Mouse (Mus musculus) limb, embryonic 15.5 days (tissue): ENCODE measurements around the gene Xpo6. TPM values are rescaled to one million over a fixed set of nuclear protein-coding genes. Genes with fewer than 3 reads are reported as not detected.

Experiments
- ATAC-seq: fragments of 200-750 bp; cut with Nextera tagmentation; 2 replicates; pipeline ENCODE4 v1.8.0; 2017; ENCODE audit warnings: low read depth, moderate TSS enrichment; ENCODE audit not compliant: insufficient number of reproducible peaks, low FRiP score, low TSS enrichment
- H3K27ac ChIP-seq: fragments of 300-500 bp; sonication (generic); 2 replicates; pipeline ENCODE4 v1.5.1; 2015; ENCODE audit warnings: moderate library complexity, mild to moderate bottlenecking, inconsistent platforms
- H3K27me3 ChIP-seq: fragments of 300-500 bp; sonication (generic); 2 replicates; pipeline ENCODE4 v1.6.1; 2015; ENCODE audit warnings: inconsistent platforms
- H3K36me3 ChIP-seq: fragments of 300-500 bp; sonication (generic); 2 replicates; pipeline ENCODE4 v1.6.1; 2015; ENCODE audit warnings: inconsistent platforms
- H3K4me1 ChIP-seq: fragments of 300-500 bp; sonication (generic); 2 replicates; pipeline ENCODE4 v1.6.1; 2015; ENCODE audit warnings: inconsistent platforms
- H3K4me2 ChIP-seq: fragments of 300-500 bp; sonication (generic); 2 replicates; pipeline ENCODE4 v1.6.1; 2015; ENCODE audit warnings: mild to moderate bottlenecking, inconsistent platforms
- H3K4me3 ChIP-seq: fragments of 300-500 bp; sonication (generic); 2 replicates; pipeline ENCODE4 v1.5.1; 2015; ENCODE audit warnings: mild to moderate bottlenecking, inconsistent platforms
- H3K9ac ChIP-seq: fragments of 300-500 bp; sonication (generic); 2 replicates; pipeline ENCODE4 v1.6.1; 2015; ENCODE audit warnings: inconsistent platforms
- H3K9me3 ChIP-seq: fragments of 300-500 bp; sonication (generic); 2 replicates; pipeline ENCODE4 v1.6.1; 2016; ENCODE audit warnings: inconsistent platforms
- WGBS: fragments of 180-500 bp; shearing (Covaris S2); methylation state at CpG from one replicate; pipeline ENCODE4 v1.1.7; 2015; 5-methylcytosine and 5-hydroxymethylcytosine counted together
- polyA plus RNA-seq: library from polyadenylated mRNA; unstranded; fragments of >200 nt; fragmentation: Nextera tagmentation; extraction: Ambion mirVana; gene quantifications from 2 replicates; pipeline ENCODE4 v1.2.1, GENCODE M21; 2015

The Xpo6 gene
- polyA plus RNA-seq, 1 experiment from 2014 or later: 43.7 TPM

GRCm38 (mm10) chr7:126119819-126120218 is 80.5 kb downstream of the Xpo6 start:
- H3K4me3 ChIP-seq: no peak overlapping the region
- peaks cover 6% of the 10 kb centered on the region for H3K4me1 ChIP-seq
- H3K27ac ChIP-seq: no peak overlapping the region
- no peak overlapping the region for H3K9ac ChIP-seq
- peaks cover 61% of the 10 kb centered on the region for H3K36me3 ChIP-seq
- no peaks in the 10 kb centered on the region for H3K27me3 ChIP-seq
- no peaks in the 10 kb centered on the region for H3K9me3 ChIP-seq
- H3K4me2 ChIP-seq: no peak overlapping the region
- WGBS: 65% methylated on average over 6 of the region's 6 CpGs
- no peak for ATAC-seq

- no peak overlapping the region for H3K4me3 ChIP-seq
- H3K9ac ChIP-seq: no peak overlapping the region; the same call in 1 of the 2 replicates
- no peaks in the 10 kb centered on the region for H3K9me3 ChIP-seq
- peak overlapping the region; percentile 74 for H3K27ac ChIP-seq
- H3K4me1 ChIP-seq: peaks cover 5% of the 10 kb centered on the region; the same call in 1 of the 2 replicates
- no peak for ATAC-seq
- no peaks in the 10 kb centered on the region for H3K27me3 ChIP-seq
- H3K4me2 ChIP-seq: no peak overlapping the region
- peaks cover 63% of the 10 kb centered on the region for H3K36me3 ChIP-seq
- WGBS: 63% methylated on average over 4 of the region's 4 CpGs
Observed at GRCm38 (mm10) chr7:126113263-126113662, 87.0 kb downstream of the Xpo6 start.

GRCm38 (mm10) chr7:126111230-126111629 is 89.1 kb downstream of the Xpo6 start:
- Histone ChIP-seq H3K9ac (no peak overlapping the region), H3K36me3 (peaks cover 82% of the 10 kb centered on the region), H3K27ac (no peak overlapping the region), H3K4me1 (peaks cover 5% of the 10 kb centered on the region; the same call in 1 of the 2 replicates), H3K27me3 (no peaks in the 10 kb centered on the region), H3K4me2 (no peak overlapping the region), H3K4me3 (no peak overlapping the region), H3K9me3 (no peaks in the 10 kb centered on the region)
- ATAC-seq: no peak
- WGBS: 82% methylated on average over 2 of the region's 2 CpGs

GRCm38 (mm10) chr7:126109898-126110297 is 90.4 kb downstream of the Xpo6 start:
- Histone ChIP-seq H3K9ac (no peak overlapping the region), H3K36me3 (peaks cover 87% of the 10 kb centered on the region), H3K4me3 (no peak overlapping the region), H3K27ac (no peak overlapping the region), H3K4me2 (no peak overlapping the region), H3K27me3 (no peaks in the 10 kb centered on the region), H3K4me1 (peaks cover 5% of the 10 kb centered on the region; the same call in 1 of the 2 replicates), H3K9me3 (no peaks in the 10 kb centered on the region)
- WGBS: 76% methylated on average over 3 of the region's 3 CpGs
- ATAC-seq: no peak

GRCm38 (mm10) chr7:126100440-126100839 is 99.9 kb downstream of the Xpo6 start:
- no peaks in the 10 kb centered on the region for H3K9me3 ChIP-seq
- no peak overlapping the region for H3K9ac ChIP-seq
- no peak overlapping the region for H3K4me2 ChIP-seq
- ATAC-seq: no peak
- H3K27ac ChIP-seq: no peak overlapping the region
- no peaks in the 10 kb centered on the region for H3K27me3 ChIP-seq
- H3K4me3 ChIP-seq: no peak overlapping the region
- 95% methylated on average over 11 of the region's 11 CpGs for WGBS
- peaks cover 80% of the 10 kb centered on the region for H3K36me3 ChIP-seq
- no peaks in the 10 kb centered on the region for H3K4me1 ChIP-seq

- ATAC-seq: no peak
- H3K4me1 ChIP-seq: no peaks in the 10 kb centered on the region
- no peak overlapping the region for H3K4me2 ChIP-seq
- H3K27me3 ChIP-seq: no peaks in the 10 kb centered on the region
- no peaks in the 10 kb centered on the region for H3K9me3 ChIP-seq
- H3K27ac ChIP-seq: no peak overlapping the region
- H3K9ac ChIP-seq: no peak overlapping the region
- 87% methylated on average over 2 of the region's 2 CpGs for WGBS
- H3K36me3 ChIP-seq: peaks cover 74% of the 10 kb centered on the region
- H3K4me3 ChIP-seq: no peak overlapping the region
Observed at GRCm38 (mm10) chr7:126099835-126100234, 100.5 kb downstream of the Xpo6 start.

GRCm38 (mm10) chr7:126099163-126099775 is 101.0 kb downstream of the Xpo6 start:
- Histone ChIP-seq H3K9me3 (no peaks in the 10 kb centered on the region), H3K27ac (no peak overlapping the region), H3K36me3 (peaks cover 69% of the 10 kb centered on the region), H3K4me2 (no peak overlapping the region), H3K4me1 (no peaks in the 10 kb centered on the region), H3K9ac (no peak overlapping the region), H3K27me3 (no peaks in the 10 kb centered on the region), H3K4me3 (no peak overlapping the region)
- ATAC-seq: no peak
- 97% methylated on average over 7 of the region's 7 CpGs for WGBS

GRCm38 (mm10) chr7:126097219-126097915 is 102.9 kb downstream of the Xpo6 start:
- WGBS: 79% methylated on average over 7 of the region's 9 CpGs
- ATAC-seq: no peak
- no peaks in the 10 kb centered on the region for H3K27me3 ChIP-seq

GRCm38 (mm10) chr7:126096596-126096995 is 103.7 kb downstream of the Xpo6 start:
- no peaks in the 10 kb centered on the region for H3K27me3 ChIP-seq

More at GRCm38 (mm10) chr7:126097219-126097915, 102.9 kb downstream of the Xpo6 start:
- H3K4me3 ChIP-seq: no peak overlapping the region
- no peak overlapping the region for H3K9ac ChIP-seq
- H3K4me1 ChIP-seq: no peaks in the 10 kb centered on the region
- H3K36me3 ChIP-seq: peaks cover 53% of the 10 kb centered on the region
- H3K27ac ChIP-seq: 0 out of 2 replicates have a peak overlapping the region, but pooled peaks have one; percentile 11
- H3K4me2 ChIP-seq: no peak overlapping the region
- no peaks in the 10 kb centered on the region for H3K9me3 ChIP-seq

GRCm38 (mm10) chr7:126094738-126095137 is 105.6 kb downstream of the Xpo6 start:
- Histone ChIP-seq H3K4me3 (no peak overlapping the region), H3K9me3 (no peaks in the 10 kb centered on the region), H3K4me1 (no peaks in the 10 kb centered on the region), H3K27me3 (no peaks in the 10 kb centered on the region), H3K4me2 (no peak overlapping the region), H3K27ac (no peak overlapping the region), H3K9ac (no peak overlapping the region), H3K36me3 (peaks cover 30% of the 10 kb centered on the region)
- WGBS: 89% methylated on average over 5 of the region's 5 CpGs
- ATAC-seq: no peak

More at GRCm38 (mm10) chr7:126096596-126096995, 103.7 kb downstream of the Xpo6 start:
- H3K36me3 ChIP-seq: peaks cover 45% of the 10 kb centered on the region
- H3K4me2 ChIP-seq: no peak overlapping the region
- WGBS: 78% methylated on average over 5 of the region's 5 CpGs
- H3K4me1 ChIP-seq: no peaks in the 10 kb centered on the region
- H3K9me3 ChIP-seq: no peaks in the 10 kb centered on the region
- no peak overlapping the region for H3K9ac ChIP-seq
- no peak overlapping the region for H3K4me3 ChIP-seq
- H3K27ac ChIP-seq: no peak overlapping the region
- no peak for ATAC-seq

GRCm38 (mm10) chr7:126093162-126093561 is 107.1 kb downstream of the Xpo6 start:
- Histone ChIP-seq H3K27ac (no peak overlapping the region), H3K4me2 (no peak overlapping the region), H3K9ac (no peak overlapping the region), H3K9me3 (no peaks in the 10 kb centered on the region), H3K4me1 (peaks cover 3% of the 10 kb centered on the region; the same call in 1 of the 2 replicates), H3K27me3 (no peaks in the 10 kb centered on the region), H3K4me3 (no peak overlapping the region), H3K36me3 (peaks cover 16% of the 10 kb centered on the region; the same call in 1 of the 2 replicates)
- 27% methylated on average over 3 of the region's 3 CpGs for WGBS
- ATAC-seq: no peak

GRCm38 (mm10) chr7:126089782-126090181 is 110.5 kb downstream of the Xpo6 start:
- Histone ChIP-seq H3K27me3 (peaks cover 13% of the 10 kb centered on the region; the same call in 1 of the 2 replicates), H3K9ac (no peak overlapping the region), H3K36me3 (no peaks in the 10 kb centered on the region), H3K27ac (no peak overlapping the region), H3K4me3 (no peak overlapping the region), H3K4me2 (no peak overlapping the region), H3K4me1 (peaks cover 22% of the 10 kb centered on the region), H3K9me3 (no peaks in the 10 kb centered on the region)
- WGBS: 16% methylated on average over 6 of the region's 6 CpGs
- no peak for ATAC-seq
